Mouse (Mus musculus) right cerebral cortex, postnatal 25 days (tissue): Measurements from ENCODE around the gene Eya2.
"Not testable (repeated sequence)": the region's sequence is repeated elsewhere in the genome, so short reads cannot be mapped to it uniquely, and the experiment has no call there.

Experiments
- DNase-seq: peaks from one replicate; pipeline ENCODE4 v3.0.0; 2022

The Eya2 gene

DNA sequence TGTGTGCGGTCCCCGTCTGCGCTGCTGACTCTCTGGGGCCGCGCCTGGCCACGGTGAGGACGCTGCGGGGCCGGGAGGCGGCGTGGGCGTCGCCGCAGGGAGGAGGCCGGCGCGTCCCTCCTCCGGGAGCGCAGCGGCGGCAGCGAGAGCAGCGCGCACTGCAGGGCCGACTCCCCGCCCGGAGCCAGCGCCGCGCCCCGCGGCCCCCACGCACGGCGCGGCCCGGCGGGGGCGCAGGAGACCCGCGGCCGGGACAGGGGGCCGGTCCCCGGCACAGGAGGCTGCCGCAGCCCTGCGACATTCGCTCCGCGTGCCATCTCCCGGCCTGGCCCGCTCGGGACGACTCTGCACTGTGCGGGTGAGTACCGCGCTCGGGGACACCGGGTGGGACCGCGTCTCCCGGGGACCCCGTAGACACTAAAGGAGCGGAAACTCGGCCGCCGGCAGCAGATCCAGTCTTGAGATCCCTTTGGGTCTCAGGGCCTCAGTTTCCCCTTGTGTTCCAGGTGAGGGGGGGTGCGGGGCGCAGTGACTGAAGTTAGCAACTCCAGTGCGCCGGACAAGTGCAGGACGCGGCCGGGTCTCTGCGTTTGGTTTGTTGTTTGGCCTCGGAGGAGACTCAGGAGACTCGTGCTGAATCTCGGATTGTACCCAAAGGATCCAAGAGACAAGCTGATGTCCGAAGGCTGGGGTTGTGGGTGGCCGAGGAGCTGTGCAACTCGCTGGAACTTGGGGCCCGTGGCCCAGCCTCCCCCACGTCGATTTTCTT is at the start of gene Eya2:
Eya2 (plus strand) TSS at position 126 of the 769 bp plus-strand sequence.
- no peak for DNase-seq

DNA sequence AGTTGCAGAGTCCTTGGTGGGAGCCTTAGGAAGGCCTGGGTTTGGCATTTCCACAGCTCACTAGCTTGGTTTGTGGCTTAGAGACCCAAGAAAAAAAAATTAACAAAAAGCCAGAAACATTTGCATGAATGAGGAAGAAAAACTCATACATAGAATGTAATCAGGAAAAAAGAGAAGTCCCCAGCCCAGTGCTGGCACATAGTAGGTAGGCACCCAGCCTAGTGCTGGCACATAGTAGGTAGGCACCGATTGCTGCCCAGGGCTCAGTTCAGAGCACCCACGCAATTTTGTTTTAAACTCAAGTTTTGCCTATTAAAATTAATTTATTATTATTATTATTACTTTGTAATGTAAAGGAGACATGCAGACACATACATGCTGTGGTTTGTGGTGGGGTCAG is 49.1 kb upstream of the Eya2 start:
- no peak for DNase-seq

DNA sequence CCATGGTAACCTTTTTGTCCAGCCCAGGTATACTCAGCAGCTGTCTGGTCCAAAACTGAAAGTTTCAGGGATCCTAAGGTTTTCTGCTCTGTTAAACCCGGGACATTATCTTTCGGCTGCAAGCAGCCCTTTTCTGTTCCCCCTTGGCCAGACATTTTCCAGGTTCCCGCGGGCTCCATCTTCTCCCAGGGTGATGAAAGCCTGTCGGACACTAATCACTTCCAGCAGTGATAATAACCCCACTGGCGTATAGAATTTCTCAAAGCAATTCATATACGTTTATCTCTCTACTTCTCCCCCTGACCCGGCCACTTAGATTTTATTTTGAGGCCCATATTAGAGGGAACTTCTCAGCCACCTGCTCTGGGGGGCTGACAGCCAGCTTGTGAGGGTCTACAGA is 48.5 kb upstream of the Eya2 start:
- no peak for DNase-seq

DNA sequence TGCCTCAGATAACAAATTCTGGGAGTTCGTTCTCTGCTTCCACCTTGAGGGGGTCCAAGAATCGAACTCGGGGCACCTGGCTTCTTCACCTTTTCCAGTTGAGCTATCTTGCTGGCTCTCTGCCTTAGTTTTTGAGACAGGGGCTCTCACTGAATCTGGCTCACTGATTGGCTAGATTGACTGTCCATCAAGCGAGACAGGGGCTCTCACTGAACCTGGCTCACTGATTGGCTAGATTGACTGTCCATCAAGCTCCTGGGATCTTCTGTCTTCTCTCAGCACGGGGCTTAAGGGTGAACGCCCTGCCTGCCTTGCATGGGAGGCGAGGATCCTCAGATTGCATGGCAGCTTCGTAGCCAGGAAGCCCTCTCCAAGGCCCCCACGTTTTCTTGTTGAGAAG is 47.4 kb upstream of the Eya2 start:
- DNase-seq = peak; percentile 9

DNA sequence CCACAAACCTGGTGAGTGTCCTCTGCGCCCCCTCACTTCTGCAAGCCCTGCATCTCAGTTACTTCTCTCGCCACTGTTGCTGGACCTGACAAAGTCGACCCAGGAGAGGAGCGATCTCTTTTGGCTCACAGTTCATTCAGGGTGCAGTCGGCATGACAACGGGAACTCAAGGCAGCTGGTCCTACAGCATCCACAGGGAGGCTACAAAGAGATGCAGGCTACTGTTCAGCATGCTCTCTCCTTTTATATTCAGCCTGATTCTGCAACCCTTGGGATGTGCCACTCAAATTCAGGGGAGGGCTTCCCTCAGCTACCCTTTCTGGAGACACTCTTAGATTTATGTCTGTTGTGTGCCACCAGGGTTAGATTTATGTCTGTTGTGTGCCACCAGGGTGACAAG is 46.2 kb upstream of the Eya2 start:
- DNase-seq = no peak

DNA sequence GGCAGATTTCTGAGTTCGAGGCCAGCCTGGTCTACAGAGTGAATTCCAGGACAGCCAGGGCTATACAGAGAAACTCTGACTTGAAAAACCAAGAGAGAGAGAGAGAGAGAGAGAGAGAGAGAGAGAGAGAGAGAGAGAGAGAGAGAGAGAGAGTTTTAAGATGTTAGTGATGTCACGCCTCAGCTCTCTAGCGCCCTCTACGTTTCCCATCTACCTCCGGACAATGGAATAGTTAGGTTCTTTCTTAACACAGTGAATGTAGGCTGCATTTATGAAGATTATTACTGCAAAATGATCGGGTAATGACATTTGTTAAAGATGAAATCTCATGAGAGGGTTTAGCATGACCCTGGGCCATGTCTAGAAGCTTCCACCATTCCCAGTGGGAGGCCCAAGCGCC is 44.4 kb upstream of the Eya2 start:
- DNase-seq = not testable (repeated sequence)

DNA sequence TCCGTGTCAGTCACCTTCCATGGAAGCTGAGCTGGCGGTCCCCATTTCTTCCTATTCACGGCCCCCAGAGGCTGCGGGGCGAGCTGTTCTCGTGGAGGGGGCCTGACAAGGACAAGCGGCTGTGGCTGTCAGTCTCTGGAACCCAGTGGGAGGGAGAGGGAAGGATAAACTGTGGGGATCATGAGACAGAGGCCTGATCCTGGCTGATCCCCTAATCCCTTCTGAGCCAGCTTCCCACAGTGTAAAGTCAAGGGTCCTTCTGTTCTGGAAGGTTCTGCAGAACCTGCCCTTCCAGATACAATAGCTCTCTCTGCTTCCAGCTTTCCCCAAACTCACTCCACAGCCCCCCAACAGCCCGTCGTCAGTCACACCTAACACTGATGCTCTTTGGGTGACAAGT is 40.8 kb upstream of the Eya2 start:
- no peak for DNase-seq

DNA sequence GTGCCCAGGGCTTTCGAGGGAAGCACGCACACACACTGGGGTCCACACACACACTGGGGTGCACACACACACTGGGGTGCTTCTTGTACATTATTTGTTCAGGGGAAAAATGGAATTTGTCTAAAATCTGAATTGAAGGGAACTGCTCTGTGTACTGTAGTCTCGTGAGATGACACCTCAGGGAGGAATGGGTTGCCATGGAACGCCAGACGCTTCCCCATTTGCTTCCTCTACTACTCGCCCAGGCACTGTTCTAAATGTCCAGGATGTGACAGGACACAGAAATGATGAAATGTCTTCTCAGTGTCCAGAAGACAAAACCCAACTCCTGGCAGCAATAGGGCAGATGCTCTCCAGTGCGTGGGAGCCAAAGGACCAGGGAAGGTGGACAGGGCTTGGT is 37.6 kb upstream of the Eya2 start:
- no peak for DNase-seq

DNA sequence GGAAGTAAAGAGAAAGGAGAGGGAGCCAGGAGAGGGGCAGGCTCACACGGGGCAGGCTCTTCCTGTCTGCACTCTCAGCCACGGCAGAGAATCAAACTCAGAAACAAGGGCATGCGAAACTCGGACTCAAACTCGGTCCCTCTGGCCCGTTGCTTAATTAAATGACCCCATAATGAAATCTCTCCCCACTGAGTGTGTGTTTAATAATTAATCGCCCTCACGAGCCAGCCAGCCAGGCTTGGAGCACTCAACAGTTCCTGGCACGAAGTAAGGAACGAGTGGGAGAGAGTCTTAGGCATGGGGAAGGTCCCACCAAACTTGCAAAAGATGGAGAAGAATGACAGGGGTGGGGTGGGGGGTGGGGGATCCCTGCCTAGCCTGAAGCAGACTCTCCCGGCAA is 35.9 kb upstream of the Eya2 start:
- no peak for DNase-seq

DNA sequence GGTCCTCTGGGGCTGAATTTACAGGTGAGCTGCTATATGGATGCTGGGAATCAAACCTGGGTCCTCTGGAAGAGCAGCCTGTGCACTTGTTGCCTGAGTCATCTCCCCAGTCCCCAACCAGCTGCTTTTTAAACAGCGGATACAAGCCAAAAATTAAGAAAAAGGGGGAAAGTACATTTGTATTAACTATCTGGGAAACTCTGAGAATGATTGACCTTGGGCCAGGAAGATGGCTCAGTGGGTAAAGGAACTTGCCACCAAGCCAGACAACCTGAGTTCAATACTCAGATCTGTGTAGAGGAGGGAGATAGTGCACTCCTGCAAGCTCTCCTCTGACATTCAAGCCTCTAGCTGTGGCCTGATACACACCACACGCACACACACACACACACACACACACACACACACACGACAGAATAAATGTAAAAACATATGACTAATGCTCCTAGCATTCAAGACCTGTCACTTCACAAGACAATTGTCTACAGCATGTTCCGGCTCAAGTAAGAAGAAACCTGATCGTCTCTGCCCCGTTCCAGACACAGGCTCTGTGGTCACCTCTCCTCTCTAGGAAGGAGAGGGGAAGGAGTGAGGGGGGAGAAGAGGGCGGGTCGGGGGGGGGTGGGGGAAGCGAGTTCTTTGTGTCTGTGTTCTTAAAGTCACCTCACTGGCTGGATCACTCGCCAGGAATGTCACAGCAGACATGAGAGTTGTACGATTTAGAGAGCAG is 35.2 kb upstream of the Eya2 start:
- DNase-seq = no peak

DNA sequence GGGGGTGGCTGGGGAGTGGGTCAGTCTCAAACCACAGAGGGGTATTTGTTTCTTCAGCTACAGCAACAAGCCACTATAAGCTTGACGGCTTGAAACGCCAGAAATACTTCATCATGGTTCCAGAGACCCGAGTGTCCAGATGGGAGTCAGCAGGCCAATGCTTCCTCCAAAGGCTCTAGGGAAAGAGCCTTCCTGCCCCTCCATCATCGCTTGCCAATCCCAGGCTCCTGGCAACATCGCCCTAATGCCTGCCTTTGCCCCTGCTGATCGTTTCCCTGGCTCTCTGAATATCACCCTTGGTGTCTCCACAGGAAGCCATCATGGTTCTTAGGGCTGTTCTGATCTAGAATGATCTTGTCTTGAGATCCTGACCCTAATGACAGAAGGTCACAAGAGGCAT is 33.0 kb upstream of the Eya2 start:
- no peak for DNase-seq

DNA sequence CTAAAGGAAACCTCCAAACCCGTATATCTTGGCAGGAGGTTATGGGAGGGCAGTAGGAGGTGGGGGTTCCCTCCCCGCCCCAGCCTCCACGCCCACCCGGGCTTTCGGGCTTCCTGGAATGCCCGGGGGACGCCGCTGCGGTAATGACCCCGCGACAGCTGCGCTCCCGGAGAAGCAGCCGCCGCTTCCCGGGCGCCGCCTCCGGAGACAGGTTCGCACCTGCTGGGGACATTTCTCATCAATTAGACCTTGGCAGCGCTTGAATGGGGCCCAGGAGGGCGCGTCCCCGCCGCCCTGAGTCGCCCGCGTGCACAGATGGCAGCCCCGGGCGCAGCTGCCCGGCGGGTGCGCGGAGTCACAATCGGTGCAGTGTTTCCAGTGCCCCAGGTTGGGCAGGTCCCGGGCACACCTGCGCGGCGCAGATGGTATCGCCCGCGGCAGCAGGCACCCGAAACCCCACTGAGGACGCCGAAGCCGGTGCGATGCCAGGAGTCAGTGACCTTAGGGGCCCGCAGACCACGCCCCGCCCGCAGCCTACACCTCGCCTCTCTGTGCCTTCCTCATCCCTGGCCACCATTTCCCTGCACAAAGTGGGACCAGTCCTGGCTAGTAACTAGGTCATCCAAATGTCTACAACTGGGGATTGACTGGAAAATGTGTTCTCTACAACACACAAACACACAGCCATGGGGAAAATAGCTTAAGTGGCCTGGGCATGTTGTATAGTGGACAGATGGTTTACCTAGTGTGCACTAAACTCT is 31.4 kb upstream of the Eya2 start:
- no peak for DNase-seq

DNA sequence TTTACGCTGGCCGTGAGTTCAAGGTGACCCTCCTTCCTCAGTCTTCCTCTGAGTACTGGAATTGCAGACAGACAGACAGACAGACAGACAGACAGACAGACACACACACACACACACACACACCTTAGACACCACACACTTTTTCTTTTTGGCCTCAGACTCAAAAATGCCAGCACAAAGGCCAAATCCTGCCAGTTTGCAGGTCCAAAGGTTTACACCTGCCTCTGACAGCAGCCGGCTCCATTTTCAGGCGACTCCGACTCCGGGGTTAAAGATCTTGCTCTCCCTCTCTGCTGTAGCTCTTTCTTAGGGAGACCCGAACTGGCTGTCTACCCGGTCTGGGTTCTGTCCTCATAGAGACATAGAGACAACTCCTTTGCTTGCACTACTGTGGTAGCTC is 30.7 kb upstream of the Eya2 start:
- no peak for DNase-seq

DNA sequence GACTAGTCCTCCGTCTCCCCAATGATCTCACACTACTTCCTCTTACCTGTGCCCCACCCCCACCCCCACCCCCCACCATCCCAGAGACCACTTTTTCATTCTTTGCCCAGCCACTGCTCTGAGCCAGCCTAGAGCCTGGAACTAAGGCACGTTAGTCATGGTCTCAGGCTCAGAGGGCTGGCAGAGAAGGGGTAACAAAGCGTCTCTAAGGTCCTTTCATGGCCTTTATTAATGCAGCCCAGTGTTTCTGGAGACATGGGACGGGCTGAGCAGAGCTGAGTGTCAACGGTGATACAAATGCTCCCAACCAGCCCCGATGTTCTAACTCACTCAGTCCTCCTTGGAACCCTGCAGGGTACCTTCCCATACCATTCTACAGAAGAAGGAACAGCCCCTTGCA is 30.2 kb upstream of the Eya2 start:
- DNase-seq = no peak

DNA sequence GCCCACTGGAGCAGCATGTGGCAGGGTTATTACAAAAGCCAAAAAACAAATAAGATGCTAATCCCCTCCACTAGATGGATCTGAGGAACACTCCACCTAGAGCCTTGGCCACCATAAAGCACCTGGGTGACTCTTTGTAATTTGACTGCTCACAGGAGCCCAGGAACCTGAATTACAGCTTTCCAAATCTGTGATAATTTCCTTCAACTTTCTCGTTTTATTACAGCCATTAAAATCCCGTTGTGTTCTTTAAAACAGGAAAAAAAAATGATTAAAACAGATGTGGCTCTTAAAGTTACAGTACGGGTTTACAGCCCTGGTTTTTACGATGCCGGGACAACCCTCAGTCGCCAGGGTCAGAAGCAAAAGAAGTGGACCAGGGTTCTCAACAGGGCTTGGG is 27.9 kb upstream of the Eya2 start:
- no peak for DNase-seq

DNA sequence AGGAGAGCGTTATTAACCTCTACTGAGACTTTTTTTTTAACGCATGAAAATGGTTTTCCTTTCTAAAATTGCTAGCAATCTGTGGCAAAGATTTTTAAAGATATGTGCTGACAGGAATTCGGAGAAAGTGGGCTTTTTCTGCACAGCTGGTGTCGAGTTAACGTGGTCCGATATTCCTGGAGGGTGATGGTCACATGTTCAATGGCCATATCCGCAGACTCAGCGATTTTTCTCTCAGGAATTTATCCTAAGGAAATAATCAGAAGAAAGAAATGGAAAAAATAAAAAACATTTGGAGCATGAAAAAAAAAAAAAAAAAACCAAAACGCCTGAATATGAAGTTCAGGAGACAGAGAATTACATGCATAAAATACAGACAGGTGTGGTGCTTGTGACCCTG is 27.0 kb upstream of the Eya2 start:
- DNase-seq = no peak

DNA sequence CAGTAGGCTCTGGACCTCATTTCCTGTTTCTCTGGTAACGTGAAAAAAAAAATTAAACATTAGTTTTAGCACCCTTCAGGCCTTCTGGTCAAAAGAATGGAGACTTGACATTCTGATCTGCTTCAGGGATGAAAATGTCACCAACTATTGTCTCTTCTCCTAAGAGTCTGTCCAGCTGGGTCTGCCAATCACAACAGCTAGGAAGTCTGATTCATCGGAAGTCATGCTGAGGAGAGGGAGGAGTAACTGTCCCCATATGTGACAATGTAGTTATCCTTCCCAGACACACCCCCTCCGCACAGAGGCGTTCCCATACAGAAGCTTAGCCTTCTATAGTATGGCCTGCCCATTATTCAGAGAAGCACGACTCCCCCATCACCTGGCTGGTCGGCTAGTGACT is 25.9 kb upstream of the Eya2 start:
- no peak for DNase-seq

DNA sequence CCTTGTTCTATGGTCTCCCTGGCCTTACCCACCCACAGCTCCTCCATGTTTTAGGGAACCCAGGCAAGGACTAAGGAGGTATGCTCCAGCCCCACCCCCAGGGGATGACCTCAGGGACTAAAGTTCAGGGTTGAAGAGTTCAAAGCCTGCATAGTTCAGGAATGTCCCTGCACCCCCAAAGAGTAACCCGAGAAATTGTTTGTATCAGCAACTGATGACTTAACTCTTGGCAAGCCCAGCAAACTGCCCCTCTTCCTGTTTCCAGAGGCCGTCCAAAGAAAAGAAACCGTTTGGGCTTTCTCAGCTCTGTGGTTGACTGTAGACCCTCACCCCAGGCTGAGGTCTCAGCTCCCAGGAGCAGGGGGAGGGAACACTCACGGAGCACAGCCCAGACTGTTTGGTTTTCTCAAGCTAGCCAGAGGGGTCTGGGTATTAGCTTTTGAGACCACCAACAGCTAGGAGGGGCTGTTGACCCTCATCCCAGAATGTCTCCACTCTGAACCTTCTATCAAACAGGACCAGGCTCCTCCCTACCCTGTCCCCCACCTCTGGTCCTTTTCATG is 23.5 kb upstream of the Eya2 start:
- no peak for DNase-seq

DNA sequence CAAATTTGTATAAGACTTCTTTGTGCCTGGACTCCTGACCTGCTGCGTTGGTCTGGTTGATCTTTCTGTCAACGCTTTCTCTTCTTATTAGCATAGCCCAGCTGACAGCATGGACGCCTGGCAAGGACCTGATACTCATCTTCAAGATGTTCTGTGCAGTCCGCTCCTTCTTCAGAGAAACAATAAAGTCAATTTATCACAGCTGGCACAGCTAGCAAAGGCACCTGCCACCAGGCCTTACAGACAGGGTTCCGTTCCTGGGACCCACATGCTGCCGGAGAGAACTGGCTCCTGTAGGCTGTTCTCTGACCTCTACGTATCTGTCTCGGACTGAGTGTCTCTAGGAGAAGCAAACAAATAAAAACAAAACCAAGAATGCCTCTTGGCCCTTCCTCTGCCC is 11.8 kb upstream of the Eya2 start:
- DNase-seq = no peak

DNA sequence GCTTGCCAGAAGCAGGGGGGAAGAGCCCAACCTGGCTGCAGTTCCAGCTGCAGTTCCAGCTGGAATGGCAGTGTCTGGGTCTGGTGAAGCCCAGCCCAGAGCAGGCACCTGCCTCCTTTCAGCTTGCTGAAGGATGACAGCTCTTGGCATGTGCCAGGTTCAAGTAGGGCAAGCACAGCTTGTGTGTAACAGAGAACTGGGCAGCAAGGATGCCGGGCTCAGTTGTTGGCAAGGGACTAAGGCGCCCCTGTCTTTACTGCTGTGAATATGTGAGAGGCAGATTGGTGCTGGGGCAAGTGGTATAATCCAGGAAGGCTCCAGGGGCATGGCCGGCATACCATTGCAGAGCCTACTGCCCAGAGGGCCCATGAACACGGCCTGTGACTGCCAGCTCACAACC is 11.3 kb upstream of the Eya2 start:
- DNase-seq = no peak

DNA sequence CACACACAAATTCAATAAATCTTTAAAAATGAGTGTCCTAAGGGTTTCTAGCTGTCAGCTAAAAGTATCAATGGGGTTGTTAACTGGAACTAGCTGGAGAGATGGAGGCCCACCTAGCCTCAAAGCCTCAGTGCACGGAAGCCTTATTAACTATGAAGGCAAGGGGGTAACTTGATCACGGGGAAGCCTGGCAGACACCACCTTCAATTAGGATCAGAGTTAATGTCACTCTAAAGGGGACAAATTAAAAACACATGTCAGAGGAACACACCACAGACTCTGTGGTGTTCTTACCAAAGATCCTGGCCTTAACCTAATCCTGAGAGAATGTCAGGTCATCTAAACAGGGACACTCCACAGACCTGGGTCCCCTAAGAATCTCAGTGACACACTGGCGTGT is 10.3 kb upstream of the Eya2 start:
- DNase-seq = no peak

DNA sequence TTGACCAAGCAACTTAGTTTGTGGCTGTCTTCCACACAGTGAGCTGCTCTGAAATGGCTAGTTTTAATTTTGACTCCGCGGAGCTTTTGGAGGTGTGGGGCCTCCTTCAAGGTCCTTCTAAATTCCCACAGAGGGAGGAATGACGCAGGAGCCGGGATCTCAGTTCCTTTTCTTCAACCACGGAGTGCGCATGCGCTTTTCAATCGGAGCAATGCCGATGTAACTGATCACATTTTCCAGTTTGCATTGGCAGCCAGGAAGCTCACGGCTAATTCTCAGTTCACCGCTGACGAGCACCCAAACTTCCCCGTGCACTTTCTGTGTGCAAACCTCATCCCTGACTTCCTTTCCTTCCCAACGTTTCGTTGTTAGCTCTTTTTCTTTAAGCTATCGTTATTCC is 4.1 kb upstream of the Eya2 start:
- DNase-seq = no peak

DNA sequence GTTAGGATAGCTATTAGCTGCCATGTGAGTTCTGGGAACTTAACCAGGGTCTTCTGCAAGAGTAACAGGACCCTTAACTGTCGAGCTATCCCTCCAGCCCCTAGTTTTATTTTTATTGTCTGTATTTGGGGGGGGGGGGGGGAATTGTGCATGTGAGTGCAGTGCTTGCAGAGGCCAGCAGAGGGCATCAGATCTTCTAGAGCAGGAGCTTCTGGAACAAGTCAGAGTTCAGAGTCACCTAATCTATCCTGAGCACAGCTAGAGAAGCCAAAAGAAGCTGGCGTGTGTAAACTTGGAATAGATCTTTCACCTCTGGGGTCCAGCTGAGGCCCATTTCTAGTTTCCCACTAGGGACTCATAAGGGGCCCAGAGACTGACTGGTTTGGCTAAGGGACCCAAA is 1.1 kb upstream of the Eya2 start:
- no peak for DNase-seq

DNA sequence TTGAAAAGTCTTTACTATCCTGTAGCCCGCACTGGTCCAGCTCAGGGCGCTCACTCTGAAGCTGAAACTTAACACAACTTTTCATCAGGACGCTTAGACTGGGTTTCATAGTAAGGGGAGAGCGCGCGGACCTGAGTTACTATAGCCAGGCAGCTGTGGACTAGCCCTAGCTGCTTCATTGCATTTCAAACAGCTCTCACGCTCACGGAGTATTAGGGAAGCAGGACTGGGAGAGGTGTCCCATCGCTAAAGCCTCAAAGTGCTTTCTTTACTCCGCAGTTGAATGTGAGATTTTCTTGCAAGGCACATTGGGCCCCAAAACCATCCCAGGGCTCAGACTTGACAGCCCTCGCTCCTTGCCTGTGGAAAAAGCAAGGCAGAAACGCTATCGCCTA is 841 bp downstream of the Eya2 start:
- no peak for DNase-seq
